Mouse (Mus musculus) midbrain, embryonic 11.5 days (tissue): ENCODE results near the gene Hcrtr2. TPM values are rescaled to one million over a fixed set of nuclear protein-coding genes. Genes with fewer than 3 reads are reported as not detected.

Experiments
- ATAC-seq: fragments of 200-750 bp; cut with Nextera tagmentation; 2 replicates; pipeline ENCODE4 v1.8.0; 2017; ENCODE audit warnings: moderate TSS enrichment, moderate library complexity; ENCODE audit not compliant: low FRiP score
- DNase-seq: peaks from one replicate; pipeline ENCODE4 v3.0.0; 2015; ENCODE audit warnings: low spot score; ENCODE audit errors: missing footprints
- H3K27ac ChIP-seq: fragments of 300-500 bp; sonication (generic); 2 replicates; pipeline ENCODE4 v1.5.1; 2014; ENCODE audit warnings: low read depth, low read length
- H3K27me3 ChIP-seq: fragments of 300-500 bp; sonication (generic); 2 replicates; pipeline ENCODE4 v1.6.1; 2014; ENCODE audit warnings: mild to moderate bottlenecking, low read length, moderate library complexity, mixed read lengths; ENCODE audit not compliant: control insufficient read depth, insufficient read depth
- H3K36me3 ChIP-seq: fragments of 300-500 bp; sonication (generic); 2 replicates; pipeline ENCODE4 v1.6.1; 2014; ENCODE audit warnings: mild to moderate bottlenecking, low read length, moderate library complexity, mixed read lengths; ENCODE audit not compliant: control insufficient read depth, insufficient read depth
- H3K4me1 ChIP-seq: fragments of 300-500 bp; sonication (generic); 2 replicates; pipeline ENCODE4 v1.6.1; 2014; ENCODE audit warnings: low read length; ENCODE audit not compliant: control insufficient read depth, insufficient read depth
- H3K4me2 ChIP-seq: fragments of 300-500 bp; sonication (generic); 2 replicates; pipeline ENCODE4 v1.6.1; 2014; ENCODE audit warnings: mild to moderate bottlenecking, moderate library complexity
- H3K4me3 ChIP-seq: fragments of 300-500 bp; sonication (generic); 2 replicates; pipeline ENCODE4 v1.5.1; 2014; ENCODE audit warnings: low read depth, low read length
- H3K9ac ChIP-seq: fragments of 300-500 bp; sonication (generic); 2 replicates; pipeline ENCODE4 v1.6.1; 2014; ENCODE audit warnings: low read length
- H3K9me3 ChIP-seq: fragments of 300-500 bp; sonication (generic); 2 replicates; pipeline ENCODE4 v1.6.1; 2016; ENCODE audit warnings: low read length; ENCODE audit not compliant: control insufficient read depth
- WGBS: fragments of 180-500 bp; shearing (Covaris S2); extraction: QIAGEN DNeasy Blood & Tissue Kit; methylation state at CpG from one replicate; pipeline ENCODE4 v1.1.7; 2014; 5-methylcytosine and 5-hydroxymethylcytosine counted together
- polyA plus RNA-seq: library from polyadenylated mRNA; unstranded; fragments of >200 nt; fragmentation: Nextera tagmentation; extraction: Ambion mirVana; gene quantifications from 2 replicates; pipeline ENCODE4 v1.2.1, GENCODE M21; 2014

Gene Hcrtr2
- polyA plus RNA-seq, 1 experiment from 2014 or later, result 0.52 TPM

DNA sequence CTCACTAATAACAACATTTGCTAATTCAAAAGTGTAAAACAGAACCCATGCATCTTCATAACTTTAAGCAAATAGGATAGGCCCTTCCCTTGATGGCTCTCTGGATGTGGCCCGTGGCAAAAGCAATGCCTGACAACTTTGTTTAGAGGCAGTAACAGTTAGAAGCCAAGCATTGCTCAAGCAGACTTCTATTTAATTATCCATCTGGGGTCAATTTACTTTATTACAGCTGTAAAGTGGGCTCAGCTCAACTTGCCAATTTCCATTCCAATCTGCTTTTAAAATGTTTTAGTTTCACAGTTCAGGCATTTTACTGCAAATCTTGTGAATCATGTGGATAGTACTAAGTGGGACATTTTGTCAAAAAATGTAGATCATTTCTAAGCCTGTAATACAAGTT is 81.3 kb downstream of the Hcrtr2 start:
- DNase-seq (no peak), ATAC-seq (no peak)
- Histone ChIP-seq H3K9ac (no peak overlapping the region), H3K4me2 (no peak overlapping the region), H3K27ac (no peak overlapping the region), H3K36me3 (no peaks in the 10 kb centered on the region), H3K4me1 (no peaks in the 10 kb centered on the region), H3K4me3 (no peak overlapping the region), H3K9me3 (no peaks in the 10 kb centered on the region), H3K27me3 (no peaks in the 10 kb centered on the region)
- 74% methylated on average over 1 of the region's 1 CpGs for WGBS

DNA sequence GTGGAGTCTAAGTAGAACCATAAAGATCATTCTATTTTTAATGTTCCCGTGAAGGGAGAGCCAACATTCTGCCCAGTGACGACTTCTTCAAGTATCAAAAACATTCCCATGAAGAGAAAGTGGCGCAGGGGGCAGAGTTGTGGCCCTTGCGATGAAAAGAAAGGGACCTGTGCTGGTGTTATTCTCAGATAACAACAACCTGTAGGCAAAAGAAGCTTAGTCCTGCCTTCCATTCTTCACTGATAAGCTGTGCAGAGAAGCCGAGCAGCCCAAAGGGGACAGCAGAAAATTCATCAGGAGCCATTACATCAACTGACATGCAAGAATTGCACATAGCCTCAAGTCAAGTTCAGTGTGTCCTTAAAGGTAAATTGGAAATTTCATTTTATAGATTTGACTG is 85.7 kb downstream of the Hcrtr2 start:
- no peak overlapping the region for H3K27ac ChIP-seq
- H3K9ac ChIP-seq, result no peak overlapping the region
- H3K27me3 ChIP-seq, result no peaks in the 10 kb centered on the region
- no peaks in the 10 kb centered on the region for H3K9me3 ChIP-seq
- 77% methylated on average over 5 of the region's 5 CpGs for WGBS
- no peak overlapping the region for H3K4me2 ChIP-seq
- no peak for ATAC-seq
- H3K4me1 ChIP-seq, result no peaks in the 10 kb centered on the region
- no peak for DNase-seq
- H3K4me3 ChIP-seq, result no peak overlapping the region
- H3K36me3 ChIP-seq, result no peaks in the 10 kb centered on the region

DNA sequence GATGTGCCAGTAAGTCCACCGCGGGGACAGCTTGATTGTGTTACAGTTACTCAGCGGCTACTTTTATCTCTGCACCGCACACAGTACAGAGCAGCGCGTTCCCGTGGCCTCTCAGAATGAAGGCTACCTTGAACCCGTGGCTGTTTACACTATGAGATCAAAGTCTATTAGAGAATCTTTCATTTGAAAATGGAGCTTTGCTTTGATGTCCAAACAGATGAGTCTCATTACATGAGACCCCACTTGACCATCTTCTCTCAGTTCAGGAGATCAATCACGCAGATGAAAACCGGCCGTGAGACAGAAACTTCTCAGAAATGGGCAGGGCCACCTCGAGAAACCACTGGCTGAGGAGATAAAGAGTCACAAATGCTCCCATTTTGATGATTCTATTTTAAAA is 86.4 kb downstream of the Hcrtr2 start:
- Histone ChIP-seq H3K36me3 (no peaks in the 10 kb centered on the region), H3K27ac (no peak overlapping the region), H3K9me3 (no peaks in the 10 kb centered on the region), H3K4me2 (no peak overlapping the region; the same call in 1 of the 2 replicates), H3K27me3 (no peaks in the 10 kb centered on the region), H3K4me3 (no peak overlapping the region), H3K9ac (no peak overlapping the region), H3K4me1 (no peaks in the 10 kb centered on the region)
- 61% methylated on average over 12 of the region's 12 CpGs for WGBS
- no peak for DNase-seq
- no peak; the same call in 1 of the 2 replicates for ATAC-seq

DNA sequence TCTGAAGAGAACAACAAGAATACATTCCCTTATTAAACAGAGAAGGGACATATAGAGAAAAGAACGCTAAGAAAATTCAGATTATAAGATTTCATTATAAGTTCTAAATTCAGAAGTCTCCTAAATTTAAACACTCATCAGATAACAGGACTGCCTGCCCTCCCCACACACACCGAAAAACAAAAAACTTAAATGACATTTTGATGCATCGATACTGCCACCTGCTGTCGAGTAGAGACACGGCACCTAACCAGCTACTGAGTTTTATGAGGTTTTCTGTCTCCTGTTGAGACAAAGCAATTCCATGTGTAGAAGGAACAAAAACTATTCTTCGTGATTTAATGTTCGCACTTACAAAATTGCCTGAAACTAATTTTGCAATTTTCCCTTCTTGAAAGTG is 87.0 kb downstream of the Hcrtr2 start:
- WGBS, result 2% methylated on average over 7 of the region's 7 CpGs
- Histone ChIP-seq H3K36me3 (no peaks in the 10 kb centered on the region), H3K9ac (no peak overlapping the region; the same call in 1 of the 2 replicates), H3K27me3 (no peaks in the 10 kb centered on the region), H3K9me3 (no peaks in the 10 kb centered on the region), H3K4me2 (peak overlapping the region; percentile 57), H3K4me3 (peak overlapping the region; percentile 28), H3K4me1 (no peaks in the 10 kb centered on the region), H3K27ac (no peak overlapping the region)
- ATAC-seq (peak; percentile 78), DNase-seq (peak; percentile 93)

DNA sequence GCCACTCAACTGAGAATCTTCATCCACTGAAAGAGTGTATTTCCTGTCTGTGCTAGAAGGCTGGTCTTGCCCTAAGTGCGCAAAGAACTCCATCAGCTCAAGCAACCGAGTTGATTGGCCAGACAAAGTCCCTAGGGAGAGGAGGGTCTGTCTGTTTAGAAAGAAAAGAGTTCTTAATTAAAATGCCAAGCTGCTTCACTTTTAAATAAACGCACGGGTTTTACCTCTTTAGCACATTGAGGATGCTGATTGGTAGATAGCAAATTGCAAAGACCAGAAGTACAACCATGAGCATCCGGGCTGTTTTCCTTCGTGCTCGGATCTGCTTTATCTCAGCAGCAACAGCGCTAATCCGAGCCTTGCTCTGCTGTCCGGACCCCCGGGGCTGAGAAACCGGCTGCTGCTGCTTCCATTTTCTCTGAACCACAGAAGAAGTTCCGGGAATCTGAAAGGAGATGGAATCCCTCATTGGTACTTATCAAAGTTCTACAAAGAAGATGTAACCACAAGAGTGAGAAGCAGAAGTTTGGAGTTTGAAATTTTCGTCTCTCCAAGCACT is 87.6 kb downstream of the Hcrtr2 start:
- Histone ChIP-seq H3K9me3 (no peaks in the 10 kb centered on the region), H3K27me3 (no peaks in the 10 kb centered on the region), H3K4me1 (no peaks in the 10 kb centered on the region), H3K4me2 (peak overlapping the region; percentile 57), H3K4me3 (peak overlapping the region; percentile 28), H3K27ac (no peak overlapping the region), H3K9ac (peak overlapping the region; percentile 57), H3K36me3 (no peaks in the 10 kb centered on the region)
- 1% methylated on average over 14 of the region's 14 CpGs for WGBS
- DNase-seq (peak; percentile 95), ATAC-seq (peak; percentile 88)

DNA sequence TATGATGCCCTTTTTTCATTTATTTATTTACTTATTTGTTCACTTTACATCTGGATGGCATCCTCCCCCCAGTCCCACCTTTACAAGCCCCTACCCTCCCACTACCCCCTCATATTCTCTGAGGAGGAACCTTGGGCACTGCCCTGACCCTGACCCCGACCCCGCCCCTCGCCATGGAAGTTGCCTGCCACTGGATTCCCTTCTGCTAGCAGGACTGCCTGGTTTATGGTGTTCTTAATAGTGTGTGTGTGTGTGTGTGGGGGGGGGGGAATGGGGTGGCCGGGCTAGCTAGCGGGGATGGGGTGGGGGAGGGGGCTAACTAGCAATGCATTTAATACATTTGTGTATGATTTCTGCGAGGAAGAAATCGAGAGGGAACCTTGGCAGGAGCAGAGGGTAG is 88.8 kb downstream of the Hcrtr2 start:
- no peak for DNase-seq
- no peak overlapping the region for H3K4me2 ChIP-seq
- no peak overlapping the region for H3K4me3 ChIP-seq
- H3K27ac ChIP-seq, result no peak overlapping the region
- no peak for ATAC-seq
- no peaks in the 10 kb centered on the region for H3K27me3 ChIP-seq
- no peaks in the 10 kb centered on the region for H3K4me1 ChIP-seq
- H3K36me3 ChIP-seq, result no peaks in the 10 kb centered on the region
- H3K9me3 ChIP-seq, result no peaks in the 10 kb centered on the region
- H3K9ac ChIP-seq, result no peak overlapping the region
- WGBS, result 58% methylated on average over 7 of the region's 7 CpGs

DNA sequence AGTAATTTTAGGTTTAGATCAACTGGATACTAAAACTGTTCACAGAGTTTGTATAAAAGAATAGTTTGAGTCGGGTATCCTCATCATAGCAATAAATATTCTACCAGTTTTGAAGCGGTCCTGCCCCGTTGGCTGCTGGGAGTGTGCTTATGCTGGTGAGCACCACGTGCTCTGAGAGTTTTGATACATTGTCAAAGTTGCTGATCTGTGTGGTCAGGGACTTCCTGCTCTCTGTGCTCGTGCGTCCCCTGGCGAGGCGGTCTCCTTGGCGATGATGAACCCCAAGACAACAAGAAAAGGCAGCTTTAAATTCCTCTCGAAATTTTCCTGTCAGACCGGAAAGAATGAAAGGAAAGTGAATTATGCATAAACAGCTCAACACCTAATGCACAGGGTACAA is 93.3 kb downstream of the Hcrtr2 start:
- H3K27ac ChIP-seq, result no peak overlapping the region
- no peak overlapping the region for H3K9ac ChIP-seq
- H3K4me2 ChIP-seq, result no peak overlapping the region
- H3K9me3 ChIP-seq, result no peaks in the 10 kb centered on the region
- ATAC-seq (peak; percentile 54; the same call in 1 of the 2 replicates), DNase-seq (no peak)
- no peaks in the 10 kb centered on the region for H3K27me3 ChIP-seq
- H3K4me1 ChIP-seq, result no peaks in the 10 kb centered on the region
- H3K4me3 ChIP-seq, result no peak overlapping the region
- no peaks in the 10 kb centered on the region for H3K36me3 ChIP-seq
- WGBS, result 40% methylated on average over 11 of the region's 11 CpGs

DNA sequence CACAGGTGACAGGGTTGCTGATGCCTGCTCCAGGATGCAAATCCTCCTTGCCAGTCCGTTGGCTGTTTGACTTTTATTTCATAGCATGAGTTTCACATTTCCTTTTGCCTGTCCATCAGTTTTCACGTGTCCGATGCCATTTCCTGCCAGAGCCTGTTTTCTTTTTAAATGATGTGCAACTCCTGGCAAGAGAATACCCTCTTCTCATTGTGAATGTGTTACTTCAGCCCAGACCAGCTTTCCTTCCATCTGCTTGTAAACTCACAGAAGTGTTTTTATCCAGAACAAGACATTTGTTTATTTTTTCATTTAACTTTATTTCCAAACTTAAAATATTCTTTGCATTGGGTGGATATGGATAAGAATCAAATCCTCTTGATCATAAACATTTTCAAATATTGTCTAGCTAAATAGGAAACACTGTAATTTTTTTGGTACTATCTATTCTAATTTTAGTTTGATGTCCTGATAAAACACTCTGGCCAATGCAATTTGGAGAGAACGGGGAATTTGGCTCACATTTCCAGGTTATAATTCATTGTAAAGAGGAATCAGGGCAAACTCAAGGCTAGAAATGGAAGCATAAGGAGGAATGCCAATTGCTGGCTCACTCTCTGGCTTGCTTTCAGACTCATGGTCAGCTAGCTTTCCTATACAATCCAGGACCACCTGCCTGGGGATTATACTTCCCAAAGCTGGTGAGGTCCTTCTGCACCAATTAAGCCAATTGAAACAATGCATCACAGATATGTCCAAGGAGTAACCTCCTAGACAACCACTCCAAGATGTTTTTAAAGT is 106.3 kb downstream of the Hcrtr2 start:
- Histone ChIP-seq H3K27ac (no peak overlapping the region), H3K4me3 (no peak overlapping the region), H3K9ac (no peak overlapping the region), H3K36me3 (no peaks in the 10 kb centered on the region), H3K4me2 (no peak overlapping the region), H3K4me1 (no peaks in the 10 kb centered on the region), H3K9me3 (no peaks in the 10 kb centered on the region), H3K27me3 (no peaks in the 10 kb centered on the region)
- ATAC-seq, result no peak
- WGBS, result 76% methylated on average over 4 of the region's 4 CpGs
- DNase-seq, result no peak

DNA sequence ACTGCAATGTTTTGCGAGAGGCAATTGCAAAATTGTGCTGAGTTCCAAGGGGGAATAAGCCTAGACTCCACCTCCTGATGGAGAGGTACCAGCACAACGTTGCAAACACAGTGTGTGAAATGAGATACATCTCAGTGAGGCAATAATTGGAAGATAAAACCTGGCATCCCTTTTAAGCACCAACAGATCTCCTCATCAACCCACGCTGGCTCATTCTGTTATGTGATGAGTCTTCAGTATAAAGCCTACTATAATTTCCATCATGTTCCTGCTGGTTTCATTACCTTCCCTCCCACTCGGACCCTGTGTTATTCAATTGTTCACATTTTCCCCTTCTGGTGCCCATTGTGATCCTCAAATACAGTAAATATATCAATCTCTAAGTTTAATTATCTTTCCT is 109.0 kb downstream of the Hcrtr2 start:
- WGBS, result 82% methylated on average over 4 of the region's 4 CpGs
- DNase-seq (no peak), ATAC-seq (no peak)
- Histone ChIP-seq H3K4me3 (no peak overlapping the region), H3K9me3 (no peaks in the 10 kb centered on the region), H3K9ac (no peak overlapping the region), H3K27ac (no peak overlapping the region), H3K27me3 (no peaks in the 10 kb centered on the region), H3K36me3 (no peaks in the 10 kb centered on the region), H3K4me2 (no peak overlapping the region), H3K4me1 (no peaks in the 10 kb centered on the region)
